Mouse (Mus musculus) liver (tissue): ENCODE measurements around the gene Foxn3.

Source experiments
- DNase-seq: peaks from one replicate; pipeline ENCODE4 v3.0.0-alpha.2; 2020; ENCODE audit warnings: mixed read lengths

Foxn3 gene

DNA sequence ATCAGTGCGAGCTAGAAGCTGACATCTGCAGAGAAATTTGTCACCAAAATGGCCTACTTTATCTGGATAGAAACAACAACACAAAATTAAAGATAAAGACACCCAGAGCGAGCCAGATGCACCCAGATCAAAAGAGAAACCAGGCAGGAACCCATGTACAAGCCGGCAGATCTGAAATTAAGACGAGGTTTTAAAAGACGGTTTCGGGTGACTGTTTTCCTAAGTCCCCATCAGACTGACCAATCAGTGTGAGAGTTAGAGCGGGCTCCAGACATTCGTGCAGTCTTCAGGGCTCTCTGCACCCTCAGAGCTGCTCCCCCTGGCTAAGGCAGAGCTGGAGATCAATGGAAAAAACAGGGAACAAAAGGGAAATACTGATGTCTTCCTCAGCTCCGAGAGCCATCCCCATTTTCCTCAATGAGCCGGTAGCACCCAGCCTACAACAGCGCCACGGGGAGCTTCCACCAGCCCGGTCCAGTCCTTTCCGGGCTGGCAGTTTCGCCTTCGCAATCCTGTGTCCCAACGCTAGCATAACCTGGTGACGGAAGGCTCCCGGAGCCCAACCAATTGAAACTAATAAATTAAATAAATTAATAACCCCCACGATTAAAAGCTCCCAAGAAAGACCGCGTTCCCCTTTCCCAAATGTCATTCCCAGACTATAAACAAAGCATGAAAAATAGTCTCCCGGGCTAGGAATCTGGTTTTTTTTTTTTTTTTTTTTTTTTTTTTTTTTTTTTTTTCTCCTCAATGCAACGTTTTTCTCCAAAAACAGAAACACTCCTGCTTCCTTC, 1.1 kb downstream of the Foxn3 start:
- peak; percentile 45 for DNase-seq

DNA sequence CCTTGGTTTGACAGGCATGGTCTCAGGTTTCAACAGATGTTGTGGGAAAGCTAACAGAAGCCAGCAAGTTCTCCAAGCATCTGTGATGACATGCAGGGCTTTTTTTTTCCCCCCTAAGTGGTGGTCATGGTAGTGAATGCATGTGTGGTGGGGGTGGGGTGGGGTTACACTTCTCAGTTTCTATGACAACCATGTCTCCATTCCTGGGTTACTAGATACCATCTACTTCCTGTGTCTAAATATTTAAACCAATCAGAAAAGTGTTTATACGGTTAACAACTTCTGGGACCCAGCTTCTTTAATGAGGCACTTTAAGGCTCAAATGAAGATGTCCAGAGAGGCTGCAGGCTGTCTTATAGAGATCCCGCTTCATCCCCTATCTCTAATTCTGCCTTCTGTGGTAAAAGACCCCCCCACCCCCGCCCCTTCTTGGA, 2.0 kb downstream of the Foxn3 start:
- no peak for DNase-seq

DNA sequence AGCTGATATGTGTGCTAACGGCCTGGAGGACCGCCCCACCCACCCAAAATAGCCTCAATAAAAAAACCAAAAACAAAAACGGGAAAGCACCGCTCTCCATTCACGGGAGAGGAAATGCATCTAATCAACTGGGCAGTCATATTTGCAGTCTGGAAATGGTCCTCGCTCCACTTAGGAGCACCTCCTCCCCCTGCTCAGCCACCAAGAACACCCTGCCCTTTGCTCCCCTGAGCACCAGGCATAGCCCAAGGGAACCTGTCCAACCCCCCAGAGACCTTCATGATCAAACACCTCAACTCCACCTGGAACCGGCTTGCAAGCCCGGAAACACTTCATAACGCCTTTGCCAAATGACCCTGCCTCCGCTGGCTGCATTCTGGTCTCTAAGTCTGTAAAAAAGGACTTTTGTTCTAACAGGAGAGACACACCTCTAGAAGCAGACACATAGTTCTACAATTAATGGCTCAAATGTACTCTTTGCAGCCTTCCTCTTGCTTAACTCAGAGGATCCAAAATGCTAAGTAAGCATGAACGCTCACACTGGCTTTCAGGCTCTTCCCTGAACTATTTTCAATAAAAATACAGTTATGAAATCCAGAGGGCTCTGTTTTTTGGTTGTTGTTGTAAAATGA, 2.6 kb downstream of the Foxn3 start:
- no peak for DNase-seq

DNA sequence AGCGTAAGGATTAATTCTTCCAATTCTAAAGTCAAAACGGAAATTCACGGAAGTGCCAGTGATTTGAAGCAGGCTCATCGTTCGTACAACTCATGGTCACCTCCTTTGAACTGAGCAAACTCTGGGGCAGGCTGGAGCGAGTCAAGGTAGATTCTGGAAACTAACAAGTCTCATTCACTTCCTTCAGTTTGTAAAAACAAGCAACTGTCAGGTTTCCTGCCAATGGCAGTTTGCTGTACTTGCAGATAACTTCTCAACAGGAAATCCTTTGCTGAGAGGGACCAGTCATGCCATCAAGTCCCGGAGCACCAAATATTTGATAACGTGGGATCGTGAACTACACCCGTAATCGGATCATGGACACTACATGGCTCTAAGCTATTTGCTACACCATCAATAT, 3.9 kb downstream of the Foxn3 start:
- no peak for DNase-seq

DNA sequence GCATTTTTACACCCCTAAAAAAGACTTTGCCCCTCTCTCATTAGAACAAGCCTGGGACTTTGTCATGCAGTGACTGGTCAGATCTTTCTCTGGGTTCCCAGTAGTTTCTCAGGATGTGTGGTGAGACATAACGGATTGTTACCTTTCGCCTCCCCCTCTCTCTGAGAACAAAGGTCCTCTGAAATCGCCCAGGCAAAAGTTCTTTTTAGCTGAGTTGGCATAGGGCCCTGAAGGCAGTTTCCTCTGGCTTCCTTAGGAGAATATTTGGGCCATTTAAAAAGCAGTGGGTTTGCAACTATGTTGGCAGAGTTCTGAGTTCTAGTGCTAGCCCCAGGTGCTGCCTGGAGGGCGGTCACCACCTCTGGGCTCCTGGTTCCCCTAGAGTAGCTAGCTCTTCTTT, 4.9 kb downstream of the Foxn3 start:
- DNase-seq, result no peak

DNA sequence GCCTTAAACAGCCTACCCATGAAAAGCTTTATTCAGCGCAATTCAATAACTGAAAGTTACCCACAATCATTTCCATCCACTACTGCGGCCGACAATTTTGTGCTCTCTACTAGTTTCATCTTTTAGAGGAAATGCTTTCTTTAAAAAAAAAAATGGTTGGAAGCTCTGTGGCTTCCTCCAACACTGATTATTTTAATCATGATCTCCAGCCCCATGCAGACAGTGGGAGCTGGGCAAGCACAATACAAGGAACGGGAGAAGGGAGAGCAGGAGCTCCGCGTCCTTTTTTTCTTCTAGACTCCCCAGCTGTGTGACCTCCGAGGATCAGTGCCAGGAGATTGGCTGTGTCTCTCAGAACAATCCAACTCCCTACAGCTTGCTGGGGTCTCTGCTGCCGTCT, 5.9 kb downstream of the Foxn3 start:
- no peak for DNase-seq

DNA sequence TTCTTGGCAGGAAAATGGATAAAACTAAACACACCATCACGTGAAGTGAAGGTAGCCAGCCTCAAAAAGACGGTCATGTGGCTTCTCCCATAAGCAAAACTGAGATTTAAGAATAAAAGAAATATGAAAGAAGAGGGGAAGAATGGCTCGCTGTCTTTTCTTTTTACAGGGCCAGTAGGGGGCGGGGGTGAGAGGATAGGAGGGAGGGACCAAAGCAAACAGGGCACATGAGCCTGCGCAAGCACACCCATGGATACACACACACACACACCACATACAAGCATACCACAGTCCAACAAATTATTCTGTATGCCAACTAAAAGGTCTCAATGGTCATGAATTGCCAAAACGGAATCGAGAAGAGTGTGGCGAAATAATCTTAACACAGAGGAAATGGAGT, 12.8 kb downstream of the Foxn3 start:
- DNase-seq, result no peak

DNA sequence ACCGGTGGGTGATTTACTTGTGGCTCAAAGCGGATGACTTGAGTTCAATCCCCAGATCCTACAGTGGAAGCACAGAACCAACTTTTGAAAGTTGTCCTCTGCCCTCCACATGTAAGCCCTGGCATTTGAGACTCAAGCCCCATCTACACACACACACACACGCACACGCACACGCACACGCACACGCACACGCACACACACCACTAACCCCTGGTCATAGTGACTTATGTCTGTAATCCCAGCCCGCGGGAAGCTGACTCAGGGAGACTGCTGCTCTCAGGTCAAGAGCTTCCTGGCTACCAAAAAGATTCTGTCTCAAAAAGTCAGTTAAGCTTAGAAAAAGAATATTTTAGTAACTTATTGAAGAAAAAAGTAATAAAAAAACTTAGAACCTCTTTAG, 13.6 kb downstream of the Foxn3 start:
- no peak for DNase-seq

DNA sequence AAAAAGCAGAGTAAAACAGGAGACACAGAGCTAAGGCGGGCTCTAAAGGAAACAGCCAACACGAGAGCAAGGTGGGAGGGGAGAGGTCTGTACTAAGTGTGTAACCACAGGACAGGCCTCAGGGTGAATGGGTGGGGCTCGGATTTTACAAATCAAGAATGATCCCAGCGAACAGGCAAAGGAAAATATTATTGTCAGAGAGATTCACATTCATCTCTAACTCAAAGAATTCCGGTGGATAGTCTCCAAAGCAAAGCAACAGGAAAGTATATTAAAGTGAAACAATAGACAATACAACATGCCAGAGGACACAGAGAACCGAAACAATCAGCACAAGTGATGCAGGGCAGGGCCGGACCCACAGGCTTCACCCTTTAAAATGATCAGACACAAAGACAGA, 15.0 kb downstream of the Foxn3 start:
- DNase-seq, result no peak

DNA sequence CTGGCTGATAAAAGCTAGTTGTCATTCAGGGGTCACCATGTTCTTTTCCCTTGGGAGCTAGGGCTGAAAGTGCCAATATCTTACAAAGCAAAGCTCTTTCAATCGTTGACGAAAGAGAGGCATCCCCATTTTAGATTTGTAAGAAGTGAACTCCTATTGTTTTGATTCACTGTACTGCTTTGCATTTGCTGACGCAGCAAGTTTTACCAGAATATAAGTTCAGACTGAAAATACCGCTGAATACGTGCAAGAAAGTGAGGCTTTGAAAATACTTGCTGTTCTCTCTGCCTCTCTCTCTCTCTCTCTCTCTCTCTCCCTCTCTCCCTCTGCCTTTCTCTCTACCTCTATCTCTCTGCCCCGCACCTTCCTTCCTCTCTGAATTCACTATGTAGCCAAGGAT, 16.1 kb downstream of the Foxn3 start:
- DNase-seq, result no peak

DNA sequence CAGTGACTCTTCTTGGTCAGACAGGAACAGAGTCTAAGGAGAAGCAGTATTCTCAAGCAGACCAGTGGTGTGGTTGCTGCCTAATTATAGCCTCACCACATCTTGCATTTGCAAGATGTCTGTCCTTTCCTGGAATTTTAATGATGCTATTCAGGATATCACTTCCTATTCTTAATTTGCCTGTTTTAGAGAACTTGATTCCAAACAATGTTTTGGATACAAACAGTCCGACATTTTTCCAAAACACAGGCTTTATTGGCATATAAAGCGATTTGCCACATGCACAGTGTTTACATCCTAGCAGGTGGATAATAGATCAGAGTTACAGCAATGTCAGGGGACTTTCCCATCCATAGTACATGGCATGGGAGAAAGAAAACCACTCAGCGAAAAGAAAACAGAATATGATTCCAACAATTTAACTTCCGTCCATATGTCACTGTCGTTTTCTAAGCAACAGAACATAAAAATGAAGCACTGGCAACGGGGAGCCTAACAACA, 18.1 kb downstream of the Foxn3 start:
- DNase-seq, result no peak

DNA sequence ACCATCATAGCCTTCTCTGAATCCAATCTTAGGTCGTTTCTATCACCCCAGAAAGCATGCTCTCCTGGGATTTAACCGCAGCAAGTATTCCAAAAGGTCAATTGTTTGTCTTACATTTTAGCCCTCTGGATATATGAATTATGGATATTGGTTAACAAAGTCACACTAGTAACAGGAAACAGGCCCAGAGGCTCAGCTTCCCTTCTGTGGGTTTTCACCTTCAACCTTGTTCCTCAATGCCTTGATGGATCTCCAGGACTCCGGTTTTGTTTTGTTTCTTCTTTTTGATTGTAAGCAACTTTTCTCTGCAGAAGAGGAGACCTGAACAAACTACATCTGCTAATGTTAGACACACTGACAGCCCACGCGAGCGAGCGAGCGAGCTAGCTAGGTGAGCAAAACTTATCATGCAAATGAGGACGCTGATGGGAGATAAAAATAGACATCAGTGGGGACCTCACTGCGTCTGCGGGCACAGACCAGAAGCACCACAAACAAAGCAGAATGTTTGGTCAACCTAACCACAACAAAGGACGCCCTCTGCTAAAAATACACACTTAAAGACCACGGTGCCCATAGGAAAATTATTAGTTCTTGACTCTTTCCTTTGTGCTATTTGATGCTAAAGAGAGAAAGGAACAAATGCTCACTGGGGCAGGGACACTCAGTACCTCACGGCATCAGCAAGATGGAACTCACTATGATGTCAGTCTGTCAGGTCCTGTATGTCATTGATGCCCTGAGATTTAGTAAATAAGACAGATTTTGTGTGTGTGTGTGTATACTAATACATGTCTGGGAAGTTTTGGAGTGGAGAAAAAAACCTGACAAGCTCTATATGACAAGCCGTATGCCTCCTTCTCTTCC, 18.9 kb downstream of the Foxn3 start:
- no peak for DNase-seq

DNA sequence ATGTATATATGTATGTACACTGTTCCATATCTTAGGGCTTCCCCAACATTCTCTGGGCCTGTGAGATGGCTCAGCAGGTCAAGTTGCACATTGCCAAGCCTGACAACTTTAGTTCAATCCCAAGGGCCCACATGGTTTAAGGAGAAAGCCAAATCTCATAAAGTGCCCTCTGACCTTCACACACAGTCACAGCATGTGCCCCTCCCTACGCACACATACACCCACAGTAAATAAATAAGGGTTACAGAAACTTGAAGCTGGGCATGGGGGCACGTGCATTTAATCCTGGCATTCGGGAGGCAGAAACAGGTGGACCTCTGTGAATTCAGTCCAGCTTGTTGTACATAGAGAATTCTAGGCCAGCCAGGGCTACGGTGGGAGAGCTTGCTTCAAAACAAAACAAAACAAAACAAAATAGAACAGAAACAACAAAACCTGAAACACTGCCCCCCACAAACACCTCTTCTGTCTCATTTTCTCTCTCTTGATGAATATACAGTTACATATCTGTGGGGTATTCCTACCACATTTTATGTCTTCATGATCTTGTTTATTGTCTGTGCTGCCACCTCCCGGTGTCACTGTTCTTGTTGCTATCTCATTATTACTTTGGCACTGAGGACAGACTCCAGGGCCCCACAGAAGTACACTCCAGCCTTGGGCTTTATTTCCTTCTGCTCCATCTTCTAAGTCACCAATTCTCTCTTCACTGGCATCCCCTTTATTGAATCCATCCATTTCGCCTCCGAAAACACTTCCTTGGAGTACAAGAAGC, 19.8 kb downstream of the Foxn3 start:
- no peak for DNase-seq

DNA sequence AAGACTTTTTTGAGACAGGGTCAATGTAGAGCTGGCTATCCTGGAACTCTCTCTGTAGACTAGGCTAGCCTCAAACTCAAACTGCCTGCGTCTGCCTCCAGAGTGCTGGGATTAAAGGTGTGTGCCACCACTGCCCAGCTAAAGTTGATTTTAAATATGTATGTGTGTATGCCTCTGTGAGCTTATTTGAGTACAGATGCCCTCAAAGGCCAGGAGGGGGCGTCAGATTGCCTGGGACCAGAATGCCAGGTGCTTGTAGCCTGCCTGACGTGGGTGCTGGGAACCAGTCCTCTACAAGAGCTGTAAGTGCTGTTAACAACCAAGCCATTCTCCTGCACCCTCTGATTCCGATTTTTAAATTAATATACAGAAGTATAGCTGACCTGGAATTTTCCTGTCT, 23.2 kb downstream of the Foxn3 start:
- no peak for DNase-seq

DNA sequence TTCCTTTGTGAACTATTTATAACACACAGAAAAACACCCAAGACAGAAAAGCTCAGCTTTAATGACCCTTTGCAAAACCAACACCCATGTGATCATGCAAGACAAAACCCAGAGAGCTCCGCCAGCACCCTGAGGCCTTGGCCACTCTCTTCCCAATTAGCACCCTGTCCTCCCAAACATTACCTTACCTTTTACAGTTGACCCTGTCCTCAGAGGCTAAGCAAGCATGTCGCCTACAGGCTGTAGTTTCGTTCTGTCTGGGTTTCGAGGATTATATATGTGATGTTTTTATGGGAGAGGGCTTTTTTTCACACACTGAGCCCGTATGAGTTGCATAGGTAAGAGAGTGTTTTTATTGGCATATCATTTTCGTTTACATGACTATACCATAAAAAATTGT, 26.1 kb downstream of the Foxn3 start:
- DNase-seq, result no peak

DNA sequence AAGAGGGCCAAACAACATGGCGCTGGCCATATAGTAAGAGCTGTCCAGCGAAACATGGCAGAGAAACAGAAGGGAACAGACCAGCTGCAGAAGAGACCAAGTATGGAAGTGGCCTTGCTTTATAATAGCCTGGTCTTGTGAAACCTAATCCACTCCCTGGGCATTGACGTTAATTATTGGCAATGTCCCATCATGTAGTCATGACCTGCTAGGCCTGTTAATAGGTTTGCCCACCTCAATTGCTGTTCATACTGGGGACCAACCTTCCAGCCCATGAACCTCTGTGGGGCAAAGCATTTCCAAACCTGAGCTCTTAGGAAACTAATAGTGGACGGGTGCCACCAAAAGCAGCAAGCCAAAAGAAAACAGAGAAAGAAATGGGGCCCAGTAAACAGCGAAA, 27.0 kb downstream of the Foxn3 start:
- no peak for DNase-seq

DNA sequence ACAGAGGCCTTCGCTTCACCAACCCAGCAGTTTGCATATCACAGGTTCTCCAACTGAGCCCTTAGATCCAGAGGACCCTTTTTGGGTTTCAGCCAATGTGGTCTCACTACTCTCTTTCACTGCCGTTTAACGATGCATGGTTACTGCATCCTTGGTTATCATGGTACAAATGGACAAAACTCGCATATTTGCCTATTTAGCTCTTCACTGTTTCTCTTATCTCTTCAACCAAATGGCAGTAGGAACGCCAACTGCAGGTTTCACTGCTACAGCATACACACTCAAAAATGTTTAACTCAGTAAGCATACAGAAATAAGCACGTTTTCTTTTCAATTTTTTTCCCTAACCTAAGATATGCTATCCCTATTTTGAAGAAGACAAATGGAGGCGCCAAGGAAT, 31.0 kb downstream of the Foxn3 start:
- no peak for DNase-seq

DNA sequence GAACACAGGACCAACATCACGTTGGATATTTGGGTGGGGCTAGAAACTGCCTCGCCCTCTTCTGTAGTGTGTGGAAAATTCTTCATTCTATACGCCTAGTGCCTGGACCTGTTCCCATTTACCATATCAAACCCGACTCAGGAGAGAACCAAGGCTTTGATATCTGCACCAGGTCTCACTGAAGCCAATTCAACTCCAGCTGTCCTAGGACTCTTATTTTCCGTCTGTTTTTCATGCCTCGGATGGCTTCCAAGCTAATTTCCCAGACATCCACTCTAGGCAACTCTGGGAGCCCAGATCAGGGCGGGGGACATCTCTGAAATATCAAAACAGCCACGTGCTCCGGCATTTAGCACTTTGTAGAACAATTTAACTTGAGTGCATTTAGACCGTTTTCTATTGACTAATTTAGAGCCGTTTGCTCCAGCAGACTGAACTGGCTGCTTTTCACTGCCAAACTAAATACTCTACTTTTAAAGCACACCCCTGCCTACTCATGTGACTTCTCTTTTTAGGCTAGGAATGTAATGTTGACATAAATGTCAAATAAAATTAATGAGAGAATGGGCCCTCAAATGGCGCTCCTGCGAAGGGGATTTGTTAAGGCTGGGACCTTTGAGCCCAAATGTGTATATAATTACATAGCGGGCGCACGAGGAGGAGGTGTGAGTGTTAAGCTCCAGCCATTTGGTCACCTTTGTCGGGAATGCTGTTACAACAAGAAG, 33.5 kb downstream of the Foxn3 start:
- no peak for DNase-seq

DNA sequence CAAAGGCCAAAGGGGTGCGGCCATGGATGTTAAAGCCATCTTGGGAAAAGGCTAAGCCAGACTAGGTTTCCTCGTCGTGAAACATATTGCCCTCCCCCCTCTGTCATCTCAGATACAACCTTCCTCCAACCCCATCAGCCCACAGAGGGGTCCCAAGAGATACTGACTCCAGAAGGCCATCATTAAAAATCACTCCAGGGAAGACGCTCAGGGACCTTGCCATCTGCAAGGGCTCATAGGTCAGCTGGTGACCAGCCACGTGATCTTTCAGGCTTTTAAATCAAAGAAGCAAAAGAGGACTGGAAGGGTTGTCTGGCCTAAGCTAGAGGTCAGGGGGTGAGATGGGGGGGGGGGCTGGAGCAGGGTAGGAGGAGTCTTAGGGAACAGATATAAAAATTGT, 34.4 kb downstream of the Foxn3 start:
- DNase-seq, result no peak

DNA sequence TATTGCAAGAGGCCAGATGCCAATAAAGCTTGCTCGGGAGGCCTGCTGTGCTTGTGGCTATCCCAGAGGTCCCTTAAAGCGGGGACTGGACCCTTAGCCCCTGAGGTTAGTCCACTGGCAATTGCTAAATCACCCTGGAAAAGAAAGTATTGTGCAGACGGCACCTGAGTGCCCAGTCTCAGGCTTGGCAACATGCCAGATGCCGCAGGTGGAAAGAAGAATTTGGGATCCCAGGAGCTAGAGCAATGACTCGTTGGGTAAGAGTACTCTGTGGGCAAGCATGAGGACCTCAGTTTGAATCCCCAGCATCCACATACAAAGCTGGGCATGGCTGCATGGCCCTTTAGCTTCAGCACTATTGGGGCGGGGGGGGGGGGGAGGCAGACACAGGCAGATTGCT, 35.9 kb downstream of the Foxn3 start:
- no peak for DNase-seq

DNA sequence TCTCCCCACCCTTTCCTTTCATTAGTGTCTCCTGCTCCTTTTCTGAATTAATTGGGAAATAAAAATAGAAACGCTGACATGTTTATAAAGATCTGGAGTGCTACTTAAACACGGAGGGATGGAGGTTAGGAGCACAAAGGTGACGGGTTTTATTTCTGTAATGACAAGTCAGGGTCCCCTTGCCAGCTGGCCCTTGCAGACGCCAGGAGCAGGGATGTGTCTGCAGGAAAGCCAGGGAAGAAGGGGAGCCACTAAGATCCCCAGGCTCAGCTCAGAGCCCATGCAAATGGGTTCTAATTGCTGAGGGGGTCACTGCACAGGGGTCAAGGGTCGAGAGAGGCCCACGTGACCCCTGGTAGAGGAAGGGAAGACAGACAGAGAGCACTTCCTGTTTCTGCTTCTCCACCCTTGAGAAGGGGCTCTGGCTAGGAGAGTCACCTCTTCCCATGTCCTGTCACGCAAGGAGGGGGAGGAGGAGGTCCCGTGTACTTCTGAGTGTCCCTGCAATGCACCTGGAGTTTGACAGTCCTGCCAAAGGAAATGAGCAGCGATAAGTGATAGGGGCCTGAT, 36.7 kb downstream of the Foxn3 start:
- no peak for DNase-seq

DNA sequence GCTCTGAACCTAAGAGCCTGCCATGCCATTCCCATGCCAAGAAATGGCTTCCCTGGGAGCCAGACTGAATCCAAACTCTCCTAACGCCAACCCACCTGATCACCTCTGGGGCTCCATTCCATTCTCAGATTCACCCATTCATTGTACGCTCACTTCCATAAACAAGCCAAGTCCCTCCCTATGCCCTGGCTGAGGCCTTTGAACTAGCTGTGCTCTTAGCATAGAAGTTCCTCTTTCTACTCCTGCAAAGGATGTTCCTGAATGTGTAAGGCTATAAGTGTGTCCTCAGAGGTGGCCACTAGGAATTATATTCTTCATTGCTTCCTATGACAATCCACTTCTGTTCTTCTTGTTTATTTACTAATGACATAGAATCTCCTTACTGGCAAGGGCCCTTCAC, 40.5 kb downstream of the Foxn3 start:
- no peak for DNase-seq
